Comparison of ENCODE assay signal across 9 mouse cellular contexts in genomic region chr7:100894833-100895226, GRCm38 (mm10). TPM values are rescaled to one million over a fixed set of nuclear protein-coding genes. Genes with fewer than 3 reads are reported as not detected.
DNase-seq lines count a peak whose midpoint lies in the region; ATAC-seq and TF ChIP-seq lines count a peak whose summit lies in the region.
"Had no signal": no experiment of that assay in that cellular context is flagged by ENCODE, and none has a peak within 500 bp of the region (broad histone marks: within the 10 kb centered on the region; RNA-seq: fewer than 3 reads in every experiment).

No protein-coding gene starts in this region.

- H3K27ac ChIP-seq in neural tube, embryonic 11.5 days (ENCODE audit: low read depth, low read length), result no peak overlapping the region
- H3K27ac ChIP-seq in limb, embryonic 14.5 days (replicated peaks; ENCODE audit: low read depth, low read length), result no peak overlapping the region
- no peak overlapping the region for H3K27ac ChIP-seq in stomach, embryonic 16.5 days (ENCODE audit: low read length)
- H3K27ac ChIP-seq: macrophage had no signal

- H3K9ac ChIP-seq in neural tube, embryonic 11.5 days (ENCODE audit: low read length), result peak overlapping the region; percentile 80
- peak overlapping the region; percentile 74 for H3K9ac ChIP-seq in limb, embryonic 14.5 days (ENCODE audit: low read depth, low read length, severe bottlenecking)
- peak overlapping the region; percentile 78 for H3K9ac ChIP-seq in stomach, embryonic 16.5 days (ENCODE audit: low read length)

- no peak for TF ChIP-seq POLR2A in limb, embryonic 14.5 days (IDR thresholded peaks at IDR 0.05; ENCODE audit: borderline replicate concordance, extremely low read depth, insufficient read depth, insufficient read length)

- 3% methylated on average over 12 of the region's 12 CpGs for WGBS in neural tube, embryonic 11.5 days
- 3% methylated on average over 12 of the region's 12 CpGs for WGBS in limb, embryonic 14.5 days
- WGBS in stomach, embryonic 16.5 days, result 4% methylated on average over 12 of the region's 12 CpGs

- H3K4me2 ChIP-seq in neural tube, embryonic 11.5 days (ENCODE audit: low read depth), result peak overlapping the region; percentile 85
- H3K4me2 ChIP-seq in limb, embryonic 14.5 days (replicated peaks; ENCODE audit: low read depth, low read length, severe bottlenecking), result peak overlapping the region; percentile 94
- peak overlapping the region; percentile 96 for H3K4me2 ChIP-seq in stomach, embryonic 16.5 days (ENCODE audit: low read depth, low read length)

- H3K9me3 ChIP-seq in erythroblast, embryonic 14.5 days (ENCODE audit: control insufficient read depth, low read length), result no peaks in the 10 kb centered on the region
- no peaks in the 10 kb centered on the region for H3K9me3 ChIP-seq in neural tube, embryonic 11.5 days (ENCODE audit: control insufficient read depth, low read length)
- H3K9me3 ChIP-seq in limb, embryonic 14.5 days (ENCODE audit: control insufficient read depth, low read length), result no peaks in the 10 kb centered on the region
- no peaks in the 10 kb centered on the region for H3K9me3 ChIP-seq in stomach, embryonic 16.5 days (replicated peaks; ENCODE audit: control insufficient read depth, low read length)

- ATAC-seq in erythroblast, adult 5-6 weeks (replicated peaks; ENCODE audit: low FRiP score, poor library complexity, severe bottlenecking), result no peak
- peak; percentile 62 for ATAC-seq in neural tube, embryonic 11.5 days (ENCODE audit: insufficient read depth, low FRiP score, low TSS enrichment)
- peak; percentile 1; the same call in 1 of the 2 replicates for ATAC-seq in limb, embryonic 14.5 days (ENCODE audit: low FRiP score, low read depth)
- no peak; the same call in 1 of the 2 replicates for ATAC-seq in stomach, embryonic 16.5 days (ENCODE audit: insufficient read depth, low FRiP score)

- peaks cover 3% of the 10 kb centered on the region; the same call in 1 of the 2 replicates for H3K4me1 ChIP-seq in erythroblast, embryonic 14.5 days (ENCODE audit: control insufficient read depth)
- H3K4me1 ChIP-seq in neural tube, embryonic 11.5 days (ENCODE audit: control insufficient read depth, insufficient read depth, low read length), result peaks cover 20% of the 10 kb centered on the region
- H3K4me1 ChIP-seq in limb, embryonic 14.5 days (ENCODE audit: control insufficient read depth, insufficient read depth, low read length), result peaks cover 22% of the 10 kb centered on the region
- H3K4me1 ChIP-seq in stomach, embryonic 16.5 days (ENCODE audit: control insufficient read depth, insufficient read depth, low read length), result peaks cover 24% of the 10 kb centered on the region

- peak; percentile 16 for DNase-seq in neural tube, embryonic 11.5 days (ENCODE audit: low spot score)
- no peak for DNase-seq in neural tube, embryonic 10.5 days (ENCODE audit: extremely low spot score, low spot score)
- no peak for DNase-seq in limb, embryonic 14.5 days (ENCODE audit: low spot score)
- no peak for DNase-seq in B cell, adult 2 months
- no peak for DNase-seq in layer of hippocampus, adult 9-11 months

- H3K36me3 ChIP-seq in erythroblast, embryonic 14.5 days (ENCODE audit: control insufficient read depth), result no peaks in the 10 kb centered on the region; the same call in 1 of the 2 replicates
- peaks cover 2% of the 10 kb centered on the region; the same call in 1 of the 2 replicates for H3K36me3 ChIP-seq in neural tube, embryonic 11.5 days (ENCODE audit: control insufficient read depth, insufficient read depth, low read length)
- peaks cover 12% of the 10 kb centered on the region for H3K36me3 ChIP-seq in limb, embryonic 14.5 days (ENCODE audit: control insufficient read depth, insufficient read depth, low read length)
- H3K36me3 ChIP-seq in stomach, embryonic 16.5 days (ENCODE audit: control insufficient read depth, insufficient read depth, low read length), result peaks cover 5% of the 10 kb centered on the region; the same call in 1 of the 2 replicates

- peaks cover 32% of the 10 kb centered on the region for H3K27me3 ChIP-seq in erythroblast, embryonic 14.5 days (ENCODE audit: control insufficient read depth)
- H3K27me3 ChIP-seq in neural tube, embryonic 11.5 days (ENCODE audit: control insufficient read depth, insufficient read depth, low read length), result no peaks in the 10 kb centered on the region
- H3K27me3 ChIP-seq in limb, embryonic 14.5 days (ENCODE audit: control insufficient read depth, insufficient read depth, low read length), result no peaks in the 10 kb centered on the region
- H3K27me3 ChIP-seq in stomach, embryonic 16.5 days (ENCODE audit: control insufficient read depth, insufficient read depth, low read length), result no peaks in the 10 kb centered on the region

- H3K4me3 ChIP-seq in erythroblast, embryonic 14.5 days (replicated peaks), result peak overlapping the region; percentile 24
- peak overlapping the region; percentile 54 for H3K4me3 ChIP-seq in neural tube, embryonic 11.5 days (ENCODE audit: low read depth, low read length)
- H3K4me3 ChIP-seq in limb, embryonic 14.5 days (replicated peaks; ENCODE audit: low read length), result peak overlapping the region; percentile 51
- peak overlapping the region; percentile 54 for H3K4me3 ChIP-seq in stomach, embryonic 16.5 days (replicated peaks; ENCODE audit: low read length)

RNA-seq across cellular contexts. Expression of gene Relt, which starts 31.6 kb away (rescaled TPM):
- 16.3 and 17.6 TPM in 2 replicates for polyA plus RNA-seq in erythroblast, embryonic 14.5 days (2012)
- 12.1 and 12.9 TPM in 2 replicates for total RNA-seq in erythroblast, adult 5-6 weeks (2015; ENCODE audit: low replicate concordance)
- total RNA-seq in erythroblast, adult 5-6 weeks (2017; ENCODE audit: low replicate concordance), result 11.6 and 14.8 TPM in 2 replicates
- 2.6 and 3.9 TPM in 2 replicates for polyA plus RNA-seq in neural tube, embryonic 11.5 days (2014; fragmentation: Nextera tagmentation; extraction: Ambion mirVana)
- polyA plus RNA-seq in limb, embryonic 14.5 days (2012; rRNA removed), result 8.5 and 9.8 TPM in 2 replicates
- polyA plus RNA-seq in limb, embryonic 14.5 days (2014; fragmentation: Nextera tagmentation; extraction: Ambion mirVana), result 3.0 and 3.2 TPM in 2 replicates
- 3.3 and 4.0 TPM in 2 replicates for polyA plus RNA-seq in stomach, embryonic 16.5 days (2015; fragmentation: Nextera tagmentation; extraction: Ambion mirVana)

RNA-seq across cellular contexts. Expression of gene Arhgef17, which starts 37.1 kb away (rescaled TPM):
- polyA plus RNA-seq in erythroblast, embryonic 14.5 days (2012), result 0.02 TPM in 2 replicates
- 0.58 TPM in 1 of 2 replicates, not detected in the other for total RNA-seq in erythroblast, adult 5-6 weeks (2015; ENCODE audit: low replicate concordance)
- total RNA-seq in erythroblast, adult 5-6 weeks (2017; ENCODE audit: low replicate concordance), result not detected in 2 replicates
- polyA plus RNA-seq in neural tube, embryonic 11.5 days (2014; fragmentation: Nextera tagmentation; extraction: Ambion mirVana), result 9.7 and 10.7 TPM in 2 replicates
- 42.8 and 55.2 TPM in 2 replicates for polyA plus RNA-seq in limb, embryonic 14.5 days (2012; rRNA removed)
- 15.4 and 16.4 TPM in 2 replicates for polyA plus RNA-seq in limb, embryonic 14.5 days (2014; fragmentation: Nextera tagmentation; extraction: Ambion mirVana)
- 7.3 and 7.4 TPM in 2 replicates for polyA plus RNA-seq in stomach, embryonic 16.5 days (2015; fragmentation: Nextera tagmentation; extraction: Ambion mirVana)

Comparison
In these comparisons a context has a peak if more than half of its experiments do, and no peak if none do; other contexts are left out.
1. ATAC-seq: peak in neural tube, embryonic 11.5 days (single experiment) and limb, embryonic 14.5 days (single experiment); none in erythroblast, adult 5-6 weeks (single experiment) and stomach, embryonic 16.5 days (single experiment).
2. Peak in every context shown above with its lines, with median percentiles within 50 percentile points of each other: H3K4me3 ChIP-seq, H3K4me2 ChIP-seq and H3K9ac ChIP-seq.